Mouse (Mus musculus): ENCODE data around the gene Insyn1. TPM values are rescaled to one million over a fixed set of nuclear protein-coding genes. Genes with fewer than 3 reads are reported as not detected.

Gene Insyn1
- polyA plus RNA-seq, 1 experiment = 4.2 TPM

DNA sequence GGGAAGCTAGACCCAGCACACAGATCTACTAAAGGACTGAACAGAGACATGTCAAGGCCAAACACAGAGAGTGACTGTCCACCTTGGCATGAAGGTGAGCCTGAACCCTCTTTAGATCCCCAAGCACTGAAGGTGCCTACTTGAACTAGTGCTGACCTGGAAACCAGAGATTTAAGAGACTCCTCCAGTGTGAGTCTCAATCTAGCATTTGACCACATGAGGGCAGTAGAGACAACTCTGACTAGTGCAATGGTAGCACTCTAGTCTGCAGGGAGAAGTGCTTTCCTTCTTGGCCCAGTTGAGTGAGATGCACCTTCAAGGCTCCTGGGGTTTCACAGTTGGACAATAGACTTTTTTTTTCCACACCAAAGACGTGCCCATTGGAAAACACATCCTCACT lies 46.4 kb downstream of the Insyn1 start:
- no peak for DNase-seq (ENCODE audit: low read depth)

DNA sequence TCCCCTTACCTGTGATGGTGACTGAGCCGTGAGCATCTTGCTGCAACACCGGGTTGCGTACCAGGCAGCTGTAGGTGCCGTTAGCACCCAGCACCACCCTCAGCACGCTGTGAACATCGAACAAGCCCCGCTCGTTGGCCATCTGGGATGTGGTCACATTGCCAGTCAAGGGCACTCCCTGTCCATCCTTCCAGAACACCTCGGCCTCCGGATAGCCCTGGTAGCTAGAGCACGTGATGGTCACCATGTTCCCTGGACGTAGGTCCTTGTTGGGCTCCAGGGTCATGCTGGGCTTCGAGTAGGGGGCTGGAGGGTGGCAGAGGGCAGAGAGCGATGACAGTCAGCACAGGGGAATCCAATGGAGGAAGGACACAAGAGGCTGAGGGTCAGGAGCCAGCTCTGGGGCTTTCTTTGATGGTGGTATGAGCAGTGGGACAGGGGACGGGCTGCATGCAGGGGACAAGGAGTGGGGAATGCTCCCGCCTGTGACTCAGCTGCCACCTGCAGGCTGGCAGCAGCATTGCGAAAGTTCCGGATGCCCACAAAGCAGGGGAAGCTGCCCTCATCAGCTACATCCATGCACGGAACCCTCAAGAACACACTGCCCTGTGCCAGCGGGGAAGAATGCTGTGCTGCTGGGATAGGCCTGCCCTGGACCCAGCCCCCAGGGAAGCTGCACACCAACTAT lies 47.2 kb downstream of the Insyn1 start:
- DNase-seq (ENCODE audit: low read depth) = no peak

DNA sequence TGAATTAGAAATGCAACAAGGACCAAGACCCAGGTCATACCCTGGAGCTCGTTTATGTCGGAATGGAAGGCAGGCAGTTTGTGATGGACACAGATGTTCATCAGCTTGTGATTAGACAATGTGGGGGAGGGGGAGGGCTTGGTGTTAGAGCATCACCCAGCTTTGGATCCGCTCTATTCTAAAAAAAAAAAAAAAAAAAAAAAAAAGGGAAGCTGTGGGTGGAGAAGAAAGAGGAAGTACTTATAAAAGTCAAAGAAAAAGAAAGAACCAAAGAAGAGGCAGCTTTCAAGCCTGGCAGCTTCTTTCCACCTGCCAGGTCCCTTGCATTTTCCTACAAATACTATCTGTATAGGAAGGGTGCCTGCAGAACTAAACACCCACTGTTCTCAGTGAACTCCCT lies 49.4 kb downstream of the Insyn1 start:
- DNase-seq (ENCODE audit: low read depth) = no peak

DNA sequence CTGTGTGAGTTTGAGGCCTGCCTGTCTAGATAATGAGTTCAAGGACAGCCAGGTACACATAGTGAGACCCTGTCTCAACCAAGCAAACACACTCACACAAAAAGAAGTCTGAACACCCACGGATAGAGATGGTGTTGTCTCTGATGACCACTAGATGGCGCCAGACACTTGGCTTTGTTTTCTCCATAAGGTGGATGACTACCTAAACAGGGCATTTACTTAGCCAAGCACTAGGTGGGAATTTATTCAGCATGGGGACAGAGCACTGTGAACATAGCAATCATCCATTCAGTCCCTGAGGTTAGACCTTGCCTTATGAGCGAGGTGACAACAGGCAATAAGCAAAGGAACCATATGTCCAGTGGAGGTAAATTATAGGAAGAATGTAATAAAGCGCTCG lies 51.5 kb downstream of the Insyn1 start:
- DNase-seq (ENCODE audit: low read depth) = no peak

DNA sequence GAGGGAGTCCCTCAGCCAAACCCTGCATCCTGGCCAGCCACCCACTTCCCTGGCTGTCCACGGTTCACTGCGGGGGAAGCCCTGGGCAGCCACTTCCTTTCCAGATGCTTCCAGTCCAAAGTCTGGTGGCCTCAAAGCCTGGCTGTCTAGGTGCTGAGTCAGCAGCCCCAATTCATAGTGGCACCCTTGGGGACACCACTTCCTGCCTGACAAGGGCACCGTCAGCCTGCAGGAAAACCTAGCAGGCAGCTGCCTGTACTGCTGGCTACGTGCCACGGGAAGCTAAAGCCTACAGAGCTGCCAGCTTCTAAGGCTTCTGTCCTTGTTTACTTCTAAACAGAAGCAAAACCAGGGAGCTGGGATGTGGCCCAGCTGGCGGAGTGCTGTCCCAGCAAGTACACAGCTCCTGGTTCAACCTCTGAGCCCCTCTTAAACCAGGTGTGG lies 53.5 kb downstream of the Insyn1 start:
- no peak for DNase-seq (ENCODE audit: low read depth)

DNA sequence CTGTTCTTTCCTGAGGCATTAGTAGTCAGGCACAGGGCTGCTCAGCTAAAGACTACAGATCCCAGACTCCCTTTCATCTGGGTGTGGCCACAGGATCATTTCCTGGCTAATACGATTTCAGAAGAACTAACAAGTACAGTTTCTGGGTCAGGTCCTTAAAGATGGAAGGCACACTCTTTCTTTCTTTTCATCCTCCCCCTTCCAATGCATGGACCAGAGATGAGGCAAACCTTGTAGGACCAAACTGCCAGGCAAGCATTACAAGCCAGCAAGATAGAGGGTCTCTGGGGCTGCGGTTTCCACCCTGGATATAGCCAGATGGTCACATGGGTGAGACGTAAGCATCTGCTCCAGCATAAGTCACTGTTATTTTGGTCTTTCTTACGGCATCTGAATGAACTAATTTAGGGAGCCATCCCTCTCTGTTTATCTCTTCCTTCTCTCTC lies 56.5 kb downstream of the Insyn1 start:
- no peak for DNase-seq (ENCODE audit: low read depth)

DNA sequence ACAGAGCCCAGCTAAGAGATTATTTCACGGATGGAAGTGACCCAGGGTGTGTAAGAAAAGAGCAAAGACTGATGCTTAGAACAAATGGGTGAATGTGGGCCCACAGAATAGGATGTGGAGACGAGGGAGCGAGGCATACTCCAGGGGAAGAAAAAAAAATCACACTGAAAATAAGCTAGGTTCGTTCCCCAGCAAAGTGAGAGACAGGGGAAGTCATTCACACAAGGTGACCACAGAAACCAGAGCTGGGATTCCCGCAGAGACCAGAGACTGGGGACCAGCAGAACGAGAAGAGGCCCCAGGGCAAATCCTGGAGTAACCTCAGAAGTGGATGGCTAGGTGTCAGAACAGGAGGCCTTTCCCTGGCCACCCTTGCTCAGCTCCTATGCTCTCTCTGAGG lies 57.0 kb downstream of the Insyn1 start:
- DNase-seq (ENCODE audit: low read depth) = no peak

DNA sequence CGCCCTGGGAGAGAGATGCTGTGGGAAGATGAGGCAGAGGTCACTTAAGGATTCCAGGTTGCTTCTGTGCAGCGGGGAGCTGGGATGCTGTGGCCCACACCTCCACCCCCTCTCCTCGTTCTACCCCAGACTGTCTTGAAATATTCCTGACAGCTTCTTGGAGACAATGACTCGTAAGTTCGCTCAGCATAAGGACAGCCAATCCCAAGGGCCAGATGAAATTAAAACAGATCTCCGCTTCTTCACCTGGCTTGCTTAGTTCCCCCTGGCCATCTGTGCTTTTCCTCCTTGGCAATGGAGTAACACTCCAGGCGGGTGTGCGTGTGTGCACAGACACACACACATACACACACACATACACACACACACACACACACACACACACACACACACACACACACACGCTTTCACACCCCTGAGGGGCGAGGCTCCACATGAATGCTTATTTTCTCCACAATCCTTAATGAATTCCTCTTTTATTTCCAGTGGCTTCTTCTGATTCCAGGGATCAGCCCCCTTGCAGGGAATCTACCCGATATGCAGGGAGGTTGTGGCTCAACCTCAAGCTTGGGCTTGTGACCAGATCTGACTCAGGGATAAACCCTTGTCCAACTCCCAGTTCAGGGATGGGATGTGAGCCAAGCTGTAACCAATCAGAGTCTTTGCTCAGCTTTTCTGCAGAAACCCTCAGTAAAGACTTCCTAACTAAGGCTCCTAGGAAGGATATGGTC lies 58.4 kb downstream of the Insyn1 start:
- no peak for DNase-seq (ENCODE audit: low read depth)

DNA sequence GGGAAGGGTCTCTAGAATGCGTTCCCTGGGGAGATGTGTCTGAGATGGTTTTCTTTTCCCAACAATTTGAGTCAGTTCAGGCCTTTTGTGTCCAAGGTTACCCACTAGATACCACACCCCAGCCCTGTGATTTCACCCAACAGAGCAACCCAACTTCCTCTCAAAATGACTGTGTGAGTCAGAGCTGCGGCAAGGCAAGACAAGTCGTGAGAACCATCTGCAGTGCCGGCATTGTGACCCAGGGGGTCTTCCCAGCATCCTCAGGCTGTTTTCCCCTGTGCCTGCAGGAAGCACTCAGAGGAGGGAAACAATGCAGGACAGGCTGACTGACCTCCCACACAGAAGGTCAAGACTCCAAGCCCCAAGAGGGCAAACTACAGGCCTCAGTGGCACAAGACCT lies 60.5 kb downstream of the Insyn1 start:
- no peak for DNase-seq (ENCODE audit: low read depth)

Other genes with a start within 250 kb of the Insyn1 start
- 18.7 and 22.4 TPM in 2 replicates for gene Pml, start 238.8 kb upstream of the Insyn1 start, polyA plus RNA-seq (2012; rRNA removed)
- gene Stoml1, start 235.4 kb upstream of the Insyn1 start, polyA plus RNA-seq (2012; rRNA removed) = 32.8 and 42.0 TPM in 2 replicates
- gene Loxl1, start 175.4 kb upstream of the Insyn1 start, polyA plus RNA-seq (2012; rRNA removed) = 70.7 and 74.1 TPM in 2 replicates
- gene Tbc1d21, start 118.1 kb upstream of the Insyn1 start, polyA plus RNA-seq (2012; rRNA removed) = 0.50 and 0.77 TPM in 2 replicates
- 5.2 and 6.5 TPM in 2 replicates for gene Cd276, start 66.8 kb downstream of the Insyn1 start, polyA plus RNA-seq (2012; rRNA removed)
- 499 and 524 TPM in 2 replicates for gene Nptn, start 93.6 kb downstream of the Insyn1 start, polyA plus RNA-seq (2012; rRNA removed)

Data from gonadal fat pad, adult 2 months (tissue).